Mouse (Mus musculus) stomach, postnatal 0 days (tissue): Measurements from ENCODE around the gene Tubg1.

Experiments used
- CTCF ChIP-seq: IDR thresholded peaks from 2 replicates; pipeline ENCODE4 v1.5.1; 2016; ENCODE audit warnings: antibody characterized with exemption, low read depth, mild to moderate bottlenecking, moderate library complexity
- EP300 ChIP-seq: optimal IDR thresholded peaks from 2 replicates; pipeline ENCODE3; 2016; ENCODE audit warnings: antibody characterized with exemption

GRCm38 (mm10) chr11:101081659-101082058 is 38.1 kb upstream of the Tubg1 start:
- no peak for TF ChIP-seq CTCF
- TF ChIP-seq EP300: no peak
